Mouse (Mus musculus) heart, embryonic 12.5 days (tissue): ENCODE measurements around the gene Ctc1. TPM values are rescaled to one million over a fixed set of nuclear protein-coding genes. Genes with fewer than 3 reads are reported as not detected.

Source experiments
- ATAC-seq: fragments of 200-750 bp; cut with Nextera tagmentation; 2 replicates; pipeline ENCODE4 v1.8.0; 2017; ENCODE audit warnings: moderate TSS enrichment, moderate library complexity; ENCODE audit not compliant: insufficient number of reproducible peaks, low FRiP score
- H3K27ac ChIP-seq: fragments of 300-500 bp; sonication (generic); 2 replicates; pipeline ENCODE4 v1.5.1; 2016; ENCODE audit warnings: mild to moderate bottlenecking, moderate library complexity; ENCODE audit not compliant: poor library complexity, severe bottlenecking
- H3K27me3 ChIP-seq: fragments of 300-500 bp; sonication (generic); replicated peaks from 2 replicates; pipeline ENCODE4 v1.6.1; 2016; ENCODE audit warnings: mild to moderate bottlenecking, moderate library complexity
- H3K36me3 ChIP-seq: fragments of 300-500 bp; sonication (generic); 2 replicates; pipeline ENCODE4 v1.6.1; 2016; ENCODE audit warnings: mild to moderate bottlenecking, moderate library complexity
- H3K4me1 ChIP-seq: fragments of 300-500 bp; sonication (generic); replicated peaks from 2 replicates; pipeline ENCODE4 v1.6.1; 2016; ENCODE audit warnings: mild to moderate bottlenecking
- H3K4me2 ChIP-seq: fragments of 300-500 bp; sonication (generic); 2 replicates; pipeline ENCODE4 v1.6.1; 2016; ENCODE audit warnings: mild to moderate bottlenecking, moderate library complexity
- H3K4me3 ChIP-seq: fragments of 300-500 bp; sonication (generic); 2 replicates; pipeline ENCODE4 v1.5.1; 2016; ENCODE audit warnings: mild to moderate bottlenecking
- H3K9ac ChIP-seq: fragments of 300-500 bp; sonication (generic); 2 replicates; pipeline ENCODE4 v1.6.1; 2016; ENCODE audit warnings: mild to moderate bottlenecking, moderate library complexity
- H3K9me3 ChIP-seq: fragments of 300-500 bp; sonication (generic); replicated peaks from 2 replicates; pipeline ENCODE4 v1.6.1; 2016; ENCODE audit warnings: mild to moderate bottlenecking, moderate library complexity
- WGBS: fragments of 180-500 bp; shearing (Covaris S2); methylation state at CpG from one replicate; pipeline ENCODE4 v1.1.7; 2016; 5-methylcytosine and 5-hydroxymethylcytosine counted together
- polyA plus RNA-seq: library from polyadenylated mRNA; unstranded; fragments of >200 nt; fragmentation: Nextera tagmentation; extraction: Ambion mirVana; gene quantifications from 2 replicates; pipeline ENCODE4 v1.2.1, GENCODE M21; 2016

Gene Ctc1
- polyA plus RNA-seq, 1 experiment from 2014 or later: 60.8 TPM

GRCm38 (mm10) chr11:69071262-69071661 lies 55.6 kb downstream of the Ctc1 start:
- Histone ChIP-seq H3K27me3 (no peaks in the 10 kb centered on the region), H3K4me2 (peak overlapping the region; percentile 76), H3K4me1 (peaks cover 32% of the 10 kb centered on the region), H3K9ac (peak overlapping the region; percentile 78), H3K36me3 (no peaks in the 10 kb centered on the region), H3K4me3 (peak overlapping the region; percentile 65), H3K9me3 (no peaks in the 10 kb centered on the region), H3K27ac (peak overlapping the region; percentile 91)
- ATAC-seq: no peak
- 29% methylated on average over 9 of the region's 9 CpGs for WGBS

- Histone ChIP-seq H3K9ac (peak overlapping the region; percentile 70), H3K4me3 (peak overlapping the region; percentile 40), H3K27ac (peak overlapping the region; percentile 66; the same call in 1 of the 2 replicates)
Observed at GRCm38 (mm10) chr11:69072234-69072633, 56.5 kb downstream of the Ctc1 start.

GRCm38 (mm10) chr11:69072666-69073064 lies 57.0 kb downstream of the Ctc1 start:
- Histone ChIP-seq H3K4me1 (peaks cover 20% of the 10 kb centered on the region), H3K9ac (peak overlapping the region; percentile 70), H3K4me2 (peak overlapping the region; percentile 70), H3K27me3 (no peaks in the 10 kb centered on the region), H3K36me3 (no peaks in the 10 kb centered on the region), H3K27ac (peak overlapping the region; percentile 66), H3K4me3 (peak overlapping the region; percentile 40), H3K9me3 (no peaks in the 10 kb centered on the region)
- WGBS: 15% methylated on average over 9 of the region's 9 CpGs
- ATAC-seq: no peak

More at GRCm38 (mm10) chr11:69072234-69072633, 56.5 kb downstream of the Ctc1 start:
- H3K9me3 ChIP-seq: no peaks in the 10 kb centered on the region
- H3K4me2 ChIP-seq: peak overlapping the region; percentile 70
- WGBS: 80% methylated on average over 11 of the region's 11 CpGs
- peaks cover 24% of the 10 kb centered on the region for H3K4me1 ChIP-seq
- H3K36me3 ChIP-seq: no peaks in the 10 kb centered on the region
- ATAC-seq: no peak
- H3K27me3 ChIP-seq: no peaks in the 10 kb centered on the region

- peak; percentile 63 for ATAC-seq
- Histone ChIP-seq H3K36me3 (no peaks in the 10 kb centered on the region), H3K4me1 (peaks cover 18% of the 10 kb centered on the region), H3K27ac (peak overlapping the region; percentile 80), H3K9me3 (no peaks in the 10 kb centered on the region), H3K9ac (peak overlapping the region; percentile 70), H3K27me3 (no peaks in the 10 kb centered on the region), H3K4me2 (peak overlapping the region; percentile 70), H3K4me3 (peak overlapping the region; percentile 40)
- 0% methylated on average over 14 of the region's 14 CpGs for WGBS
Observed at GRCm38 (mm10) chr11:69073065-69073888, 57.6 kb downstream of the Ctc1 start.

- no peak overlapping the region for H3K9ac ChIP-seq
- no peak overlapping the region for H3K4me2 ChIP-seq
- ATAC-seq: no peak
- 44% methylated on average over 6 of the region's 6 CpGs for WGBS
- no peaks in the 10 kb centered on the region for H3K36me3 ChIP-seq
- H3K4me1 ChIP-seq: peaks cover 18% of the 10 kb centered on the region
- H3K27me3 ChIP-seq: no peaks in the 10 kb centered on the region
- H3K4me3 ChIP-seq: no peak overlapping the region
- H3K9me3 ChIP-seq: no peaks in the 10 kb centered on the region
- H3K27ac ChIP-seq: peak overlapping the region; percentile 80; the same call in 1 of the 2 replicates
Observed at GRCm38 (mm10) chr11:69073951-69074775, 58.5 kb downstream of the Ctc1 start.

GRCm38 (mm10) chr11:69074776-69075069 lies 59.0 kb downstream of the Ctc1 start:
- 47% methylated on average over 2 of the region's 2 CpGs for WGBS
- no peaks in the 10 kb centered on the region for H3K9me3 ChIP-seq
- H3K4me2 ChIP-seq: no peak overlapping the region
- H3K27me3 ChIP-seq: no peaks in the 10 kb centered on the region
- no peaks in the 10 kb centered on the region for H3K36me3 ChIP-seq
- H3K9ac ChIP-seq: no peak overlapping the region
- no peak overlapping the region for H3K4me3 ChIP-seq
- H3K4me1 ChIP-seq: peaks cover 18% of the 10 kb centered on the region
- no peak overlapping the region for H3K27ac ChIP-seq
- ATAC-seq: no peak

GRCm38 (mm10) chr11:69075764-69076479 lies 60.2 kb downstream of the Ctc1 start:
- Histone ChIP-seq H3K4me3 (no peak overlapping the region), H3K9ac (no peak overlapping the region), H3K9me3 (no peaks in the 10 kb centered on the region), H3K4me2 (no peak overlapping the region), H3K27ac (no peak overlapping the region), H3K27me3 (no peaks in the 10 kb centered on the region), H3K36me3 (no peaks in the 10 kb centered on the region), H3K4me1 (peaks cover 14% of the 10 kb centered on the region)
- WGBS: 55% methylated on average over 9 of the region's 9 CpGs
- ATAC-seq: no peak

GRCm38 (mm10) chr11:69076572-69076971 lies 60.9 kb downstream of the Ctc1 start:
- Histone ChIP-seq H3K9me3 (no peaks in the 10 kb centered on the region), H3K9ac (no peak overlapping the region), H3K27me3 (no peaks in the 10 kb centered on the region), H3K4me3 (no peak overlapping the region), H3K4me1 (peaks cover 7% of the 10 kb centered on the region), H3K36me3 (no peaks in the 10 kb centered on the region), H3K27ac (no peak overlapping the region), H3K4me2 (no peak overlapping the region)
- WGBS: 78% methylated on average over 5 of the region's 5 CpGs
- ATAC-seq: no peak

GRCm38 (mm10) chr11:69077316-69077715 lies 61.6 kb downstream of the Ctc1 start:
- Histone ChIP-seq H3K4me2 (no peak overlapping the region), H3K9ac (no peak overlapping the region), H3K9me3 (no peaks in the 10 kb centered on the region), H3K27ac (no peak overlapping the region), H3K4me3 (no peak overlapping the region), H3K36me3 (no peaks in the 10 kb centered on the region), H3K4me1 (peaks cover 4% of the 10 kb centered on the region), H3K27me3 (no peaks in the 10 kb centered on the region)
- whole genome bisulfite sequencing: 73% methylated on average over 9 of the region's 9 CpGs
- no peak for ATAC-seq

- ATAC-seq: no peak
- 71% methylated on average over 6 of the region's 6 CpGs for WGBS
Observed at GRCm38 (mm10) chr11:69078041-69078440, 62.3 kb downstream of the Ctc1 start.

More at GRCm38 (mm10) chr11:69078041-69078440, 62.3 kb downstream of the Ctc1 start:
- Histone ChIP-seq H3K4me1 (no peaks in the 10 kb centered on the region), H3K36me3 (no peaks in the 10 kb centered on the region), H3K27me3 (no peaks in the 10 kb centered on the region), H3K9ac (no peak overlapping the region), H3K27ac (no peak overlapping the region), H3K4me3 (no peak overlapping the region), H3K4me2 (no peak overlapping the region), H3K9me3 (no peaks in the 10 kb centered on the region)
